Mouse (Mus musculus) intestine, embryonic 14.5 days (tissue): ENCODE measurements around the gene Cish. TPM values are rescaled to one million over a fixed set of nuclear protein-coding genes. Genes with fewer than 3 reads are reported as not detected.

ENCODE experiments used
- ATAC-seq: fragments of 200-750 bp; cut with Nextera tagmentation; replicated peaks from 2 replicates; pipeline ENCODE4 v1.8.0; 2017; ENCODE audit warnings: low read depth, moderate number of reproducible peaks, moderate TSS enrichment, moderate library complexity; ENCODE audit not compliant: low FRiP score, low TSS enrichment
- DNase-seq: peaks from one replicate; pipeline ENCODE4 v3.0.0-alpha.2; 2018; ENCODE audit warnings: low spot score
- H3K27ac ChIP-seq: fragments of 300-500 bp; sonication (generic); 2 replicates; pipeline ENCODE4 v1.5.1; 2014; ENCODE audit warnings: low read depth, mild to moderate bottlenecking, control low read depth
- H3K27me3 ChIP-seq: fragments of 300-500 bp; sonication (generic); replicated peaks from 2 replicates; pipeline ENCODE4 v1.6.1; 2014; ENCODE audit warnings: low read length, control low read depth; ENCODE audit not compliant: control insufficient read depth, insufficient read depth
- H3K36me3 ChIP-seq: fragments of 300-500 bp; sonication (generic); 2 replicates; pipeline ENCODE4 v1.6.1; 2014; ENCODE audit warnings: low read length, control low read depth; ENCODE audit not compliant: control insufficient read depth, insufficient read depth
- H3K4me1 ChIP-seq: fragments of 300-500 bp; sonication (generic); replicated peaks from 2 replicates; pipeline ENCODE4 v1.6.1; 2014; ENCODE audit warnings: low read length, control low read depth, mixed read lengths; ENCODE audit not compliant: control insufficient read depth, insufficient read depth
- H3K4me2 ChIP-seq: fragments of 300-500 bp; sonication (generic); 2 replicates; pipeline ENCODE4 v1.6.1; 2014; ENCODE audit warnings: low read length
- H3K4me3 ChIP-seq: fragments of 300-500 bp; sonication (generic); 2 replicates; pipeline ENCODE4 v1.5.1; 2014; ENCODE audit warnings: low read depth, low read length, control low read depth, mixed read lengths
- H3K9ac ChIP-seq: fragments of 300-500 bp; sonication (generic); 2 replicates; pipeline ENCODE4 v1.6.1; 2014; ENCODE audit warnings: mild to moderate bottlenecking, low read length
- H3K9me3 ChIP-seq: fragments of 300-500 bp; sonication (generic); 2 replicates; pipeline ENCODE4 v1.6.1; 2016; ENCODE audit warnings: low read length, control low read depth; ENCODE audit not compliant: control insufficient read depth
- WGBS: fragments of 180-500 bp; shearing (Covaris S2); extraction: QIAGEN DNeasy Blood & Tissue Kit; methylation state at CpG from one replicate; pipeline ENCODE4 v1.1.7; 2014; 5-methylcytosine and 5-hydroxymethylcytosine counted together
- polyA plus RNA-seq: library from polyadenylated mRNA; unstranded; fragments of >200 nt; fragmentation: Nextera tagmentation; extraction: Ambion mirVana; gene quantifications from 2 replicates; pipeline ENCODE4 v1.2.1, GENCODE M21; 2014

Gene Cish
- polyA plus RNA-seq, 1 experiment from 2014 or later: 8.9 TPM

GRCm38 (mm10) chr9:107271177-107271938, 24.5 kb upstream of the Cish start:
- no peak overlapping the region for H3K4me2 ChIP-seq
- ATAC-seq (no peak), DNase-seq (no peak)
- H3K27me3 ChIP-seq: no peaks in the 10 kb centered on the region
- no peak overlapping the region for H3K9ac ChIP-seq
- H3K4me1 ChIP-seq: no peaks in the 10 kb centered on the region
- no peaks in the 10 kb centered on the region for H3K36me3 ChIP-seq
- H3K9me3 ChIP-seq: no peaks in the 10 kb centered on the region
- H3K27ac ChIP-seq: no peak overlapping the region
- H3K4me3 ChIP-seq: no peak overlapping the region
- 76% methylated on average over 7 of the region's 7 CpGs for WGBS

GRCm38 (mm10) chr9:107272284-107272683, 23.5 kb upstream of the Cish start:
- no peak for ATAC-seq
- Histone ChIP-seq H3K9me3 (no peaks in the 10 kb centered on the region), H3K4me1 (no peaks in the 10 kb centered on the region), H3K4me3 (no peak overlapping the region), H3K36me3 (no peaks in the 10 kb centered on the region), H3K9ac (no peak overlapping the region), H3K27ac (no peak overlapping the region), H3K27me3 (no peaks in the 10 kb centered on the region), H3K4me2 (no peak overlapping the region)
- 54% methylated on average over 4 of the region's 4 CpGs for WGBS
- DNase-seq: no peak

GRCm38 (mm10) chr9:107273184-107273583, 22.6 kb upstream of the Cish start:
- H3K36me3 ChIP-seq: no peaks in the 10 kb centered on the region
- no peaks in the 10 kb centered on the region for H3K4me1 ChIP-seq
- no peaks in the 10 kb centered on the region for H3K27me3 ChIP-seq
- H3K9ac ChIP-seq: no peak overlapping the region
- 70% methylated on average over 10 of the region's 10 CpGs for WGBS
- no peak for DNase-seq
- ATAC-seq: no peak
- H3K4me3 ChIP-seq: no peak overlapping the region
- no peaks in the 10 kb centered on the region for H3K9me3 ChIP-seq
- no peak overlapping the region for H3K27ac ChIP-seq
- H3K4me2 ChIP-seq: no peak overlapping the region

- Histone ChIP-seq H3K36me3 (no peaks in the 10 kb centered on the region), H3K27ac (no peak overlapping the region), H3K9ac (no peak overlapping the region), H3K9me3 (no peaks in the 10 kb centered on the region), H3K27me3 (no peaks in the 10 kb centered on the region), H3K4me1 (peaks cover 7% of the 10 kb centered on the region), H3K4me3 (no peak overlapping the region), H3K4me2 (no peak overlapping the region)
- ATAC-seq: no peak
- 89% methylated on average over 6 of the region's 6 CpGs for WGBS
- no peak for DNase-seq
Measured at GRCm38 (mm10) chr9:107274751-107275150, 21.1 kb upstream of the Cish start.

- no peak overlapping the region for H3K27ac ChIP-seq
- peaks cover 8% of the 10 kb centered on the region for H3K4me1 ChIP-seq
- ATAC-seq (no peak), DNase-seq (no peak)
- no peaks in the 10 kb centered on the region for H3K9me3 ChIP-seq
- H3K36me3 ChIP-seq: no peaks in the 10 kb centered on the region
- no peak overlapping the region for H3K4me3 ChIP-seq
- no peak overlapping the region for H3K4me2 ChIP-seq
- WGBS: 89% methylated on average over 5 of the region's 5 CpGs
- H3K27me3 ChIP-seq: no peaks in the 10 kb centered on the region
- H3K9ac ChIP-seq: no peak overlapping the region
Measured at GRCm38 (mm10) chr9:107275710-107276109, 20.1 kb upstream of the Cish start.

- WGBS: 84% methylated on average over 7 of the region's 7 CpGs
Measured at GRCm38 (mm10) chr9:107277603-107278002, 18.2 kb upstream of the Cish start.

GRCm38 (mm10) chr9:107278126-107278525, 17.7 kb upstream of the Cish start:
- ATAC-seq: no peak
- DNase-seq: no peak
- Histone ChIP-seq H3K27ac (no peak overlapping the region), H3K36me3 (no peaks in the 10 kb centered on the region), H3K4me1 (peaks cover 8% of the 10 kb centered on the region), H3K4me3 (no peak overlapping the region), H3K4me2 (no peak overlapping the region), H3K27me3 (no peaks in the 10 kb centered on the region), H3K9ac (no peak overlapping the region), H3K9me3 (no peaks in the 10 kb centered on the region)
- 55% methylated on average over 4 of the region's 4 CpGs for WGBS

More at GRCm38 (mm10) chr9:107277603-107278002, 18.2 kb upstream of the Cish start:
- Histone ChIP-seq H3K4me3 (no peak overlapping the region), H3K9me3 (no peaks in the 10 kb centered on the region), H3K4me1 (peaks cover 8% of the 10 kb centered on the region), H3K36me3 (no peaks in the 10 kb centered on the region), H3K9ac (no peak overlapping the region), H3K4me2 (no peak overlapping the region), H3K27ac (no peak overlapping the region), H3K27me3 (no peaks in the 10 kb centered on the region)
- DNase-seq (no peak), ATAC-seq (no peak)

- Histone ChIP-seq H3K4me2 (no peak overlapping the region), H3K4me1 (peaks cover 8% of the 10 kb centered on the region), H3K27ac (no peak overlapping the region), H3K36me3 (no peaks in the 10 kb centered on the region), H3K27me3 (no peaks in the 10 kb centered on the region), H3K9ac (no peak overlapping the region), H3K9me3 (no peaks in the 10 kb centered on the region), H3K4me3 (no peak overlapping the region)
- 54% methylated on average over 8 of the region's 8 CpGs for WGBS
- ATAC-seq (peak; percentile 65), DNase-seq (no peak)
Measured at GRCm38 (mm10) chr9:107278527-107279377, 17.1 kb upstream of the Cish start.
